Mouse (Mus musculus): ENCODE results near the gene Arhgef6.

DNA sequence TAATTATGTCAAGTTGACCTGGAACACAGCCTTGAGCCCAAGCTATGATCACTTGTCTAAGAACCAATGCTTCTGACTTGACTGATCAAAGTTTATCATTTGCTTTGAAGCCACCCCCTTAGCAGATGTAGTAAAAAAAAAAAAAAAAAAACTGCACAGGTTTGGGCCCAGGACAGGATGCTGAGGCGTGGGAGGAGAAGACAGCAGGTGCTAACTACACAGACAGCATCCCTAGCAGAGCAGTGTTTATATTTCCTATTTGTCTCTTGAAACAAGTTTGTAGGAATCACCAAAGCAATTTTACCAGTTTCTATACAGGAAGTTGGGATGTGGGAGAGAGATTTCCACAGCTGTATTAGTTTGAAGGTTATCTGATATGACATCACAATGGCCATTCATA, 127.9 kb downstream of the Arhgef6 start:
- TF ChIP-seq CTCF (IDR thresholded peaks at IDR 0.05; ENCODE audit: insufficient read depth, low read depth, low read length) (no peak), POLR2A (IDR thresholded peaks at IDR 0.05; ENCODE audit: insufficient read depth, low read depth, low read length) (no peak)

All from olfactory bulb, adult 2 months (tissue).